Mouse (Mus musculus) brain, embryonic 18.5 days (tissue): Measurements from ENCODE around the gene Crnkl1.

Experiments
- DNase-seq: peaks from one replicate; pipeline ENCODE4 v3.0.0-alpha.2; 2012; ENCODE audit warnings: low read depth, low spot score

Gene Crnkl1

GRCm38 (mm10) chr2:145934339-145935231, at the start of gene Crnkl1, which contains the start of gene Cfap61:
Gene Crnkl1, minus strand, starts transcription at chr2:145935014.
Gene Cfap61, plus strand, starts transcription at chr2:145934784.
- DNase-seq = peak; percentile 91

DNA sequence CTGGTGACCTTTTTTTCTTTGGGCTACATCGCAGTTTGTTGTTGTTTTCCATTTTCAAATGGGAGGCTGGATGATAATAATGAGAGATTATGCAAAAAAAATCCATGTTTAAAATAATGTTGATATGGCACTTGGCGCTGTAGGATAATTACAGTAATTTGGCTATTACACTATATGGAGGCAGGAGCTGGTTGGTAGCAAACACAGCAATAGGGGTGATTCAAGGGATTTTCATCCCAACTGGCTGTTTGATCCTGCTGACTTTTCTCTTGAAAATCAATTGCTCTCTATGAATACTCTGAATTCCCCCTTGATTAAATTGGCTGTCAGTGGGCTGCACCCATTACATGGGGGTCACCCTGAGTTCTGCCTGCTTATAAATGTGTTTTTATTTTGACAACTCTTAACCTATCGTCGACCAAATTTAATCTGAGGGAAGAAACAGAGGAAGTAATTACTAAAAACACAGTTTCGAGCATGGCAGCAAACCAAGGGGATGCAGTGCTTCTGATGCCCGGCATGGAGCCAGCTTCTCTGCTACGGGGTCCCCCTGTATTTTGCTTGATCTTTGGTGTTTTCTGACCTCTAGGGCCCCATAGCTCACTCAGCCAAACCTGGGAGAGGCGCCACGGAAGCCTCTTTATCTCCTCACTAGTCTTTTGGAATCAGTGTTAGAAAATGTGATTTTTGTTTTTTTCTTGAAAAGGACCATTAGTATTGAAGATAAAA, 47.7 kb upstream of the Crnkl1 start:
- no peak for DNase-seq

DNA sequence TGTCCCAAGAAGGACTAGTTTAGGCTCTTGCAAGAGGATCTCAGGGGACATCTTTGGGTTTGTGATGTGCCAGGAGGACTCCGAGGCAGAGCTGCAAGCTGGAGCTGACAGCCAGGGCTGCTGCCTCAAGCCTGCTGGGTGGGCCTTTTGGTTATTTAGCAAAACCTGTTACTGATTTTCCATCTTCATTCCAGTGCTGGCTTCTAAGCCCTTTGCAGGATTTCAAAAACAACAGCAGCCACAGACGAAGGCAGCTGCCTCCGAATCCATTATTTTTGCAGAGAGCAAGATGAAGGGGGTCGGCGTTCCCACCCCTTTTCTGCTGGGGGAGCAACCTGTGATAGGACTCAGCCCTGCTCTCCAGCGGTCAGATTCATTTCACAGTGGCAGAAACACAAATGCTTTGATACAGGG, 46.9 kb upstream of the Crnkl1 start:
- no peak for DNase-seq

- no peak for DNase-seq
Observed at GRCm38 (mm10) chr2:145980881-145981280, 46.1 kb upstream of the Crnkl1 start.

DNA sequence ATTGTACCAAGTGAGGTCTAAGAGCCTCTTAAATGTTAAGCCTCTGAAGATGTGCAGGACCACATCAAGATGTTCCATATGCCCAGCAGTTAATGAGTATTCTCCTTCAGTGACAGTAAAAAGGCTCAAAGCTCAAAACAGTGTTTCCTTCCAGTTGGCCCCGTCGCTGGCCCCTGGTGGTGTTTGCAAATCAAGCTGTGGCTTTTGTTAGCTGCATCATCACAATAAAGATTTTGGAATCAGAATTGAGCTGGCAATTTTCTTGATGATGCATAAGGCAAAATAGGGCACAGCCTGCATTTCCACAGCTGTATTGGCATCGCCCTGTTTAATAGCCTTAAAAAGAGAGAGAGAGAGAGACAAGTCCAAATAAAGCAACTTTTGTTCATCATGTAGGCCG, 44.8 kb upstream of the Crnkl1 start:
- DNase-seq = no peak

GRCm38 (mm10) chr2:145972571-145972970, 37.8 kb upstream of the Crnkl1 start:
- DNase-seq = no peak

- peak; percentile 67 for DNase-seq
Observed at GRCm38 (mm10) chr2:145971237-145972010, 36.6 kb upstream of the Crnkl1 start.

DNA sequence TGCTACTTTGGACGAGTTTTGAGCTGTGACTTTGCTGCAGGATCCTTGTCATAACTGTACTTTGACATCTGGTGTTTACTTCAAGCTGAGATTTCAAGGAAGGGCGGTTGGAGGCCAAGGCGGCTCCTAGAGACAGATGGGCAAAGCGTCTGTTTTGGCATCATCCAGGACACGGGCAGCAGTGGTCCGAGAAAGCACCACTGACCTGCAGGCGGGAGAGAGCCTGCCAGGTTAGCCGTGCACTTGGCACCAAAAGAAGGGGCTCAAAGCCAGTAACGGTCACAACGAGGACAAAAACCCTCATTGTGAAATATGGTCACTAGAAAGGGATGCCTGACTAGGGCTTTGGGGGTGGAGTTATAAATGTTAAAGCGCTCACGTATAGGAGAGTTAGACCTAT, 35.9 kb upstream of the Crnkl1 start:
- DNase-seq = no peak

DNA sequence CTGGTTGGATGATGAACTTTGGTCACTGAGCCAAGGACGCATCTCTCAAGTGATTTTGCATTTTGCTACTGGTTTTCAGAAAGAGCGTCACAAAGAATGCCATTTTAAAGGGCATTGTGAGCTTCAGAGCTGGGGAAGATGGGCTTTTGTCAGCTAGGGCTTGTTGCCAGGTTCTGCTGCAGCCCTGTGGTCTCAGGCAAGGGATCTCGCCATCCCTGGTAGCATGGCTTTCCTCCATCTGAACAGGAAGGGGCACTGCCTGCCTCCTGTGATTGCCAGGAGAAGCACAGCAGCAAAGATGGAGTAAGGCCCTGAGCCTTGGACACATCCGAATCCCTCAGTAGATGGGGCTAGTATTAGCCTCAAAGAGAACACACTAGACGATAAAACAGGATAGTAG, 27.0 kb upstream of the Crnkl1 start:
- no peak for DNase-seq

- no peak for DNase-seq
Observed at GRCm38 (mm10) chr2:145958551-145958950, 23.7 kb upstream of the Crnkl1 start.

DNA sequence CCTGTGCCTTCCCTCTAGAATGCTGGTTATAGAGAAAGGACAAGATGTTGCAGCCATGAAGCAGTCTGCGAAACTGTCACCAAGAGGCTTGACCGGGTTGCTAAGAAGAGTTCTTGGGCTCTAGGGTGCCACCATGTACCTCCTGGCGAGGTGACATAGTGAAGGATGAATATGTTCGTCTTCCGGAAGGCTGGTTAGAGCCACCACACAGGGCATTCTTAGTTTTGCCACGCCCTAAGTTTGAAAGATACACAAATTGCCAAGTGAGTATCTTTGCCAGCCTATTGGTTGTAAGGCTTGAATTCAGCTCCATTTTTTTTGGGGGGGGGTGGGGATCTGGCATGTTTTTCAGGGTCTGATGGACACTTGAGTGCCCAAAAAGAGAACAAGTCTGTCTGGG, 23.3 kb upstream of the Crnkl1 start:
- DNase-seq = no peak

DNA sequence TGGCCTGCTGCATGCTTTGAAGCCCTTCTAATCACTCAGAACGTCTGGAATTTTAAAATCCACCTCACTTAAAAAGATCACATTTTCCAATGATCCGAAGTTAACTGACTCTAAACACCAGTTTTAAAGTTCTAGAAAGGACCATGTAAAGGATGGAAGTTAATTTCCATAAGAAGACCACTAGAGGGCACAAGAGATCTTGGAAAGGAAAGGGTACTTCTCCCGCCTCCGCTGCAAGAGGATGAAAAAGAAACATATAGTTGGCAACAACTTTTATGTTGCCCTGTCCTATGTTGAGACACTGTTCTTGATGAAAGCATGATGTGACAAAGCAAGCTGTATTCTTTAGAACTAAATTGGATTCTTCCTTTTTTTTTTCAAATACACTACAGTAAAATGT, 22.6 kb upstream of the Crnkl1 start:
- no peak for DNase-seq

GRCm38 (mm10) chr2:145956318-145956717, 21.5 kb upstream of the Crnkl1 start:
- no peak for DNase-seq

- DNase-seq = no peak
Observed at GRCm38 (mm10) chr2:145955844-145956243, 21.0 kb upstream of the Crnkl1 start.

DNA sequence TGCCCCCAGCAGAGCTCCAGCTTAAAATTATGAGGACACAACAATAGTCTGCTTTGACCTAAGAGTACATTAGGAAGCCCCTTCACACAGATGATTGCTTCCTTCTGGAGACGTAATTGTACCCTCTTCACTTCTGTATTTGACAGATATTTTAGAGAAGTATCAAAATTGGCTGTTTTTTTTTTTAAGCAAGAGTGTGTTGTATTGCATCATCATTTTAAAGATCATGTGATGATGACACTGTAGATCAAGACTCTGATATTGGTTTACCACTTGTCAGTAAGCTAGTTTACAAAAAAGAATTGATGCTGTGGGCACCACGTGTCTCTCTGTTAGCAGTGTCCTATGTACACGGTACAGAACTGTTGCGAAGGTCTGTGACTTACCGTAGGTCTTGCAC, 17.9 kb upstream of the Crnkl1 start:
- DNase-seq = no peak

DNA sequence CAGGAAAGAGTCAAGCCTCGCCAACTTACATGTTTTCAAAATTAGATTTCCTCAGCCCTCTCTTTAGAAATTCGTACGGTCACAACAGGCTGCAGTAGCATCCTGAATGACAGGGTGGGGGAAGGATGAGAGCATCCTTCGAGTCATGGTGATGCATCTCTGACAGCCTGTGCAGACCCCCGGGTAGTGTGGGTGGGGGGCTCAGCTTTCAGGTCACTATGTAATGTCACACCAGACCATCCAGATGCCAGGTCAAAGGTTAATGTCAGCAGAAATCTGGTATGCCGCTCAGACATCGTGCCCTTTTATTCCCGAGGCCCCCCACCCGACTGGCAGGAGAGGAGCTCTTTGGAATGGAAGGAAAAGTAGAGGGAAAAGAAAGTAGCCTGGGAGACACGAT, 15.4 kb upstream of the Crnkl1 start:
- DNase-seq = no peak

- DNase-seq = no peak
Observed at GRCm38 (mm10) chr2:145949475-145950068, 14.8 kb upstream of the Crnkl1 start.

DNA sequence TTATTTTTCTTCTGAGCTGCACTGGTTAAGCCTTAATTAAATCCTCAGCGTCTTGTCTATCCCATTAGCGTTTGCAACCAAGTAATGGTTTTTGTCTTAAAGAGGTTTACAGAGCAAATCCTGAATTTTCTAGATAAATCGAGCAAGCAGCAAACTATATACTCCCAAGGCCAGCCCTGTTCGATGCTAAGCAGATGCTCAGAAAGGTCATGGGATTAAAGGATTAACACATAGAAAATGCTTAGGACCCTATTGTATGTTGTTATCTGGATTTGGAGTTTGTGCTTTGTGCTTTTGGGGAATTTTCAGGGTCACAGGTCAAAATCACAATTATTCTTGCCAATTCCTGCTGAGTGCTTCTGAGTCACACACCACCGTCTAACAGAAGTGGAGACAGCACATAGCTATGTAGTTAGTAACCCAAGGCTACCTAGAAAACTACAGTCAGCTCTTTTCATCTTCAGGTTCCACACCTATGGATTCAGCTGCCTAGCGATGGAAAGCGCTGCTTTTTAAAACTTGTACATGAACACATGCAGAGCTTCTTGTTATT, 13.7 kb upstream of the Crnkl1 start:
- no peak for DNase-seq

GRCm38 (mm10) chr2:145944286-145944685, 9.5 kb upstream of the Crnkl1 start:
- no peak for DNase-seq

- no peak for DNase-seq
Observed at GRCm38 (mm10) chr2:145941403-145941802, 6.6 kb upstream of the Crnkl1 start.

DNA sequence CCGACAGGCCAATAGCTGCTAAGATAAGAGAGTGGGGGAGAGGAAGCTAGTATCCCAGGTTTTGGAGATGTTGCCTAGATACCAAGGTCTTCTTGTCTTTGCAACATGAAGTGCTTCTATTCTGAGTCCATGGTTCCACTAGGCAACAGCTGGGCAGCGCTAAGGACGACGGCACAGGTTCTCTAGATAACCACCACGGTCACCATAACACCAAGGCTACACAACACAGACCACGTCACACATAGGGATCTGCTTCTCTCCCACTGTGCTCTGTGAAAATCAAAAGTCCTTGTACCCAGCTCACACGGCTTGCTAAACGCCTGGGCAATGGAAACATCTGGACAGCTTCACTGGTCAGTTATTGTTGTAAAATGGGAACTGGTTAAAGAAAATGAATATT, 2.2 kb upstream of the Crnkl1 start:
- DNase-seq = no peak
